Mouse (Mus musculus): ENCODE measurements around the gene Pigf. TPM values are rescaled to one million over a fixed set of nuclear protein-coding genes. Genes with fewer than 3 reads are reported as not detected.
A peak's percentile ranks its signal among the peaks of the same experiment; 100 is the strongest.

Pigf gene
- polyA plus RNA-seq, 3 experiments from 2014 or later = 21.0 to 30.2 (median 28.9) TPM

DNA sequence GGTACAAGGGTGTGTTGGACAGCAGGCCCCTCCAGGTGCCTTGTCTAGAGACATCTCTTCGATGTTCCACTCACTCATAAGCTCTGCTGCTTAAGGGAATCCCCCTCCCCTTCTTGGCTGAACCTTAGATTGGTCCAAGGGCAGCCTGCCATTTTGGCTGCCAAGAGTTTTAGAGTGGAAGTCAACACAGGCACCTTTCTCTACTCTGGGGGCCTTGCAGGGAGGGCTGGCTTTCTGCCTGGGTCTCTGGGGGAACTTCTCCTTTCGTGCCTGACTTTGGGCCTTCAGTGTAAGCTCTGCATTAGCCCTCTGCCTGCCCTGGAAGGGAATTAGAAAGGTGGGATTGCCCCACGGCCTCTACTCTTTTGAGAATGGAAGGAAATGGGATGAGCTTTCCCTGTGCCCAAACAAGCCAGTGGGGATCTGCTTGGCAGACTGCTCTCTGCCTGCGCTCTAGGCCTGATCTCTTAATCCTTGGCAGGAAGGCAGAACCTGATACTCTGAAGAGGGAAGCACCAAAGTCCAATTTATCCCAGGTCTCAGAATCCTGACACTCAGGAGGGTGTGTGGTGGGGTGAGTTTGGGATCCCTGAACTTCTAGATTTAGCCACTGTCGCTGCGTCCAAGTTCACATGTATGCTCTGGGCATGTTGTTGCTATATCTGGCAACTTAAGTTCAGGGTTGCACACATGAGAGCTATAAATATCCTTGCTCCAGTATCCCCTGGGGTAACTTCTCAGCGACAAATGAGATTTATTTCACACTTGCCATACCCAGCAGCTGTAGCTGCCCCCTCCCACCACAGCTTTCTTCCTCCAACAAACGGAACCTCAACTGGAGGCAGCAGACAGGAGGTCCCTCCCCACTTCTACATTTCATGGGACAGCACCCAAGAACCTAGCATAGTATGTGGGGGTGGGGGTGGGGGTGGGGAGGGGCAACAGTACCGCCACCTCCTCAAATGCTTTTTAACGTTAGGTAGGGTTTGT is 57.4 kb downstream of the Pigf start:
- ATAC-seq = no peak

DNA sequence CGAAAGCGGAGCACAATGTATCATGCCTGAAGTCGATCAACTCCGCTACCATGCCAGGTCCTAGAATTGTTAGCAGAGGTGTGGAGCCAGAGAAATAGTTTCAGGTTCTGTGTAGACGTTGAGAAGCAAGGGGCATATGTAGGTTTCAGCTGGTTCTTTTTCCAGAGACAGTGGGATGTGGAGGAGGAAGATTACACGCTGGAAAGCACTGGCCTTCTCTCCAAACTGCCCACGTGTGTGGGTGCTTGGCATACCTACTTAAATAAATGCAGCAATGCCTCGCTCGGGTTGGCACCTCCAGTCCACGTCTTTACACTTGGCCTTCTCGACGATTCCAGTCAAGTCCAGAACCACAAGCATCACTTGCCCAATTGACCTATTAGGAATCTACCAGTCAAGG is 58.2 kb downstream of the Pigf start:
- no peak for ATAC-seq

- no peak for ATAC-seq
These were observed 59.2 kb downstream of the Pigf start for GRCm38 (mm10) chr17:86966040-86966439.

GRCm38 (mm10) chr17:86965121-86965520 is 60.1 kb downstream of the Pigf start:
- no peak for ATAC-seq

GRCm38 (mm10) chr17:86964502-86964901 is 60.7 kb downstream of the Pigf start:
- no peak for ATAC-seq

- no peak for ATAC-seq
These were observed 61.2 kb downstream of the Pigf start for GRCm38 (mm10) chr17:86964041-86964440.

- no peak for ATAC-seq
These were observed 61.7 kb downstream of the Pigf start for GRCm38 (mm10) chr17:86963586-86963902.

GRCm38 (mm10) chr17:86962894-86963585 is 62.2 kb downstream of the Pigf start, which contains the start of gene Rhoq:
Gene Rhoq, plus strand, starts transcription at chr17:86963082.
- peak; percentile 57 for ATAC-seq

DNA sequence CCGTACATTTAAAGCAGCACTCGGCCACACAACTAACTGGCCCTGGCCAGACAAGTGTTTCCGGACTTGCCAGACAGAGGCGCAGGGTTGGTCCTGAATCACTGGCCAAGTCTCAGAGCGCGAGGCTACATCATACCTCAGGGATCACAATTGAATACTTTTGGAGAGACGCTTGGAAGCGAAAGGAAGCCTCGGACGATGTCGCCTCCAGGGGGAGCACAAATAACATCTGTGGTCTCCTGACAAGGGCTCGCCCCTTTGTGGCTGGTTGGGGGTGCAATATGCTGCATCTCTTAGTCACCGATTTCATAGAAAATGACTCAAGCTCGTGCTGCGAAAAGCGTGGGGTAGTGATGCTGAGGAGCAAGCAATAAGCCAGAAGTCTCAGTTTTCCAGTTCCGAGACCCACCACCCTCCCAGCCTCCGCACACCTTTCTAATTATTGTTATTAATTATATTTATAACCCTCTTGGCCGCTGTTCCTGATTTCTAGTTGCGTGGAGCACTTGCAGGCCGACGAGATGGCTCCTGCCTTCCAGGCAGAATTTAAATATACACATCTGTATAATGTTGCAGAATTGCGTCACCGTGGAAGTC is 62.8 kb downstream of the Pigf start:
- peak; percentile 72 for ATAC-seq

- no peak for ATAC-seq
These were observed 63.8 kb downstream of the Pigf start for GRCm38 (mm10) chr17:86961301-86961841.

- ATAC-seq = peak; percentile 60
These were observed 67.2 kb downstream of the Pigf start for GRCm38 (mm10) chr17:86957968-86958367.

DNA sequence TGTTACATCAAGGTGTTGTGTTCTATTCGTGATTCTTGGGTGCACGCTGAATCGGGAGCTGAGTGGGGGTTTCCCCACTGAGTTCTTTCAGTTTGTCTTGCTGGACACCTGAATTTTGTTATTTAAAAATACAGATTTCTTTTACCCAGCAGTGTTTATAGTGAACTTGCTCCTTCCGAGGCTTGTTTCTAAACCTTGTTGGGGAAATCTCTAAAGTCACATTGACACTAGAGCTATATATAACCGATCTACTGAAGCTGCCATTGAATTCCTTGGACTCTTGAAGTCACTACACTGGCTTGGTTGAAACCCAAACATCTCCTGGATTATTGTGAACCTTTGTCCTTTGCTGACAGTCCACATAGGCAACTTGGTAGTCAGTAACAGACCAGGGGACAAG is 68.0 kb downstream of the Pigf start:
- no peak for ATAC-seq

GRCm38 (mm10) chr17:86948801-86949200 is 76.4 kb downstream of the Pigf start:
- ATAC-seq = no peak

DNA sequence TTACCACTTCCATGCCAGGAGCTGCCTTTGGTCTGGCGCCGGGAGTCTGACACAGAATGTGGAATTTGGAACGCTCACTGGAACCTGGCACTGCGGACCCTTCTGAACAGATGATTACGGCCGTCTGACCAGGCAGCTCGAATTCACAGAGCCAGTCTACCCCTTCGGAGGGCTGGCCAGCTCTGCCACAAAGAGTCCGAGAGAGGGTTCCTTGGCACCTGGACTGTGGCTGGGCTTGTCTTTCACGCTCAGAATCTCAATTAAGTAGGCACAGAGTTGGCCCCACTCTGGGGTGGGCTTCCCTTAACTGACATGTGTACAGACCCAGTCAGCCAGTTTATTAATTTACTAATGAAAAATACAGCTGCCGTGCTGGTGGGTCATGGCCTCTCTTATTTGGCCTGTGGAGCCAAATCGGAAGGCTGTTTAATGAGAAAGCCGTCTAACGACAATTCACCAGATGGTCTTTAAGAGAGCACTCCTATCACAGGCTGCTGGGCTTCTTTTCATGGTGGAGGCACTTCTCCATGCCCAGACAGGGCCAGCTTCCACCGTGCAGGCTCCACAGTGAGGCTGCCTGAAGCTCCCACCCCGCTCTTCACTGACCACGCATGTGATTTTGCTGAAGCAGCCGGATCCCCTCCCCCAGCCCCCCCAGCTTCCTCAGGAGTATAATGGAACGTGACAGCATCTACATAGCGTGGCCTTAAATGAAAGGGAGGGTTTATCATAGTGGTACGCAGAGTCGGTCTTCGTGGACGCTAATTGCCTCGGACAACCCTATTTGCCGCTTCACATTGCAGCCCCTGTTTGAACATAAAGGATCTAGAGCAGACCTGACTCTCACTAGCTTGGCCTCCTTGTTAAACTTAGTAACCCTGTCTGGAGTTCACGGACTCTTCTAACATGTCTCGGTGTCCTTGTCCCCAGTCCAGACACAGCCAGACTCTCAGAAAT is 77.1 kb downstream of the Pigf start, which contains the start of gene Atp6v1e2:
Gene Atp6v1e2, minus strand, starts transcription at position 58 of the 957 bp plus-strand sequence.
- no peak for ATAC-seq

Other genes starting within 250 kb of the Pigf start
- not detected for gene Tmem247, start 108.1 kb downstream of the Pigf start, polyA plus RNA-seq (2017; shearing (Covaris generic))
- not detected for gene Atp6v1e2, start 77.5 kb downstream of the Pigf start, polyA plus RNA-seq (2017; shearing (Covaris generic))
- gene Rhoq, start 62.3 kb downstream of the Pigf start, polyA plus RNA-seq (2017; shearing (Covaris generic)) = 1 to 10 TPM; 3.0 to 4.8 (median 3.8) TPM
- gene Cript, start 144 bp upstream of the Pigf start, polyA plus RNA-seq (2017; shearing (Covaris generic)) = 100 to 1,000 TPM in 1 of 3 experiments, 10 to 100 TPM in 2; 94.9 to 127 (median 99.0) TPM
- 10 to 100 TPM in 1 of 3 experiments, 1 to 10 TPM in 2; 4.7 to 10.5 (median 8.6) TPM for gene Socs5, start 82.3 kb upstream of the Pigf start, polyA plus RNA-seq (2017; shearing (Covaris generic))
- 10 to 100 TPM; 20.8 to 40.7 (median 37.4) TPM for gene Mcfd2, start 240.5 kb upstream of the Pigf start, polyA plus RNA-seq (2017; shearing (Covaris generic))